Mouse (Mus musculus) spleen, postnatal 14 days (tissue): ENCODE measurements around the gene Sec14l1.

Experiments used
- DNase-seq, 2 experiments: peaks; one replicate each; pipeline ENCODE4 v3.0.0; 2021 to 2022; ENCODE audit warnings: low spot score in 2 of 2

Gene Sec14l1

GRCm38 (mm10) chr11:117087036-117087799 lies 27.8 kb upstream of the Sec14l1 start:
- no peak for DNase-seq

- no peak for DNase-seq
Observed at GRCm38 (mm10) chr11:117088271-117088991, 26.5 kb upstream of the Sec14l1 start.

DNA sequence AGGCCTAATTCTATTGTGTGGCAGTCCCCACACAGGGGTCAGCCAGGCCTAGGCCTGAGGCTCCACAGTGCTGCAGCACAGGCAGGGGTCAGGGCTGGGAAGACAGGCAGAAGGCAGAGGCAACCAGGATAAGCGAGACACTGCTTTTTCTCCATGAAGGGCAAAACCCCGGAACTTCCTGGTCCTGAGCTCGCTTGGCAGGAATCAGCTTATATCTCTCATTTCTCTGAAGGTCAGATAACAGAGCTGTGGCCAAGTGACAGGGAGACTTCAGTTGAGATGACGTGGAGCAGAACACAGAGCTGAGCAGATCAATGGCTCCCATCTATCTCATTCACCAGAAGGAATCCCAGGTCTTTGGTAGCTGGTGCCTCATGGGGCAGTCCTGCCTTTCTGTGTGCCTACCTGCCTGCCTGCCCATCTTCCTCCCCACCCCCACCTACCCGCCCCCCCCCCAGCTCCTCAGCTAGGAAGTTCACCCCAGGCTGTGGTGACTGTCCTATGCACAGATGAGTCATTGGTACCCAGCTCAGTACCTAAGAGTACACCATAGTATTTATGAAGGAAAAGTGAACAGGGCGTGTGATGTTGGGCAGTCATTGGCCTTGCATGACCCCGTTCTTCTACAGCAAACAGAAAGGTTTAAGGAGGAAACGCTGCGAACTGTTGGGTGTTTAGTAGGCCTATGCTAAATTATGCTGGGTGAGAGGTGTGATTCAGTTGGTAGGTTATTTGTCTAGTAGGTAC lies 25.1 kb upstream of the Sec14l1 start:
- DNase-seq = no peak

DNA sequence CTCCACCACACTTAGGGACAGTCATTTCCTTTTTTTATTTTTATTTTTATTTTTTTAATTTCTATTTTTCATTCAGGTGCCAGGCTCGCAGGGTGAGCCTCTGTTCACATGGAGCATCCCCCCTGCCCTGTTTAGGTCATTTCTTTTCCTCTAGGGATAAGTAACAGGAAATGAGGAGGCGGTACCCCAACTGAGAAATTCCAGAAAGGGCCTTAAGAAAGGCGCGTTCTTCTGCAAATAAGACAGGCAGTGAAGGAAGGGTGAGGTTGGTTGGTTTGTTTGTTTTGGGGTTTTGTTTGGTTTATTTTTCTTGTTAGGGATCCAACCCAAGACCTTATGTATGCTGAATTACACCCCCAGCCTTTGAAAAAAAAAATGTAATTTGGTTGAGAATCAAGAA lies 23.6 kb upstream of the Sec14l1 start:
- no peak for DNase-seq

DNA sequence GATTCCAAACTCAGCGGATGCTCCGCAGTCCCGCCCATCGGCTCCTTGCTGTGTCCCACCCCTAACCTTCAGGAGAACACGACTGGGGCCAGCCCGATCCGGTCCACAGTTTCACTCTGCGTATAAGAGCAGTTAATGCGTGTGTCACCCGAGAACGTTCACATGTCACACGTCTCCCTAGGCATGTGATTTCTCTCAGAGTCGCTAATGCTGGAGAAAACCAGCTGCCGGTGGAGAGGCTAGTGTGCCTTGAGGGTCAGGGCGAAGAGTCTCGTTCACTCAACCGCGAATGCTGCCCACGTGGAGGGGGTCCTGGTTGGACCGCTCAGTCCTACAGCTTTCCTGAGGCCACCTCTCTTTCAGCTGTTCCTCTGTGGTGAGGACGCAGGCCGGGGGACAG lies 23.1 kb upstream of the Sec14l1 start:
- no peak for DNase-seq

DNA sequence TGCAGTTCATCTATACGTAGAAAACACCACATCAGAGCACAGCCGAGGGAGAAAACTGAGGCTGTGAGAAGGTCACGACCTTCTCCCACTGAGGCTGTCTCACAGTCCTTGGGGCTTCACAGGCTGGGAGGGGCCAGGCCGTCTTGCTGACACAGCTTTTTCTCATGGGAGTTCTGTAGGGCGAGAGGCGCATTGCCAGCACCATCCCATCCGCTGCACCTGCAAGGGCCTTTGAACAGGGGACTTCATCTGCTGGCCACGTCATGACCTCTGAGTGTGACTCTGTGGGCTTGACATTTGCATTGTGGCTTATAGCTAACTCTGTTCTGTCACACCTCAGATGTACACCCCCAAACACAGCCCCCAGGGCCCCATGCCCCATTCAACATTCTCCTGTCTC lies 22.3 kb upstream of the Sec14l1 start:
- DNase-seq = peak; percentile 22 to 23

GRCm38 (mm10) chr11:117093900-117094552 lies 20.9 kb upstream of the Sec14l1 start:
- no peak for DNase-seq

DNA sequence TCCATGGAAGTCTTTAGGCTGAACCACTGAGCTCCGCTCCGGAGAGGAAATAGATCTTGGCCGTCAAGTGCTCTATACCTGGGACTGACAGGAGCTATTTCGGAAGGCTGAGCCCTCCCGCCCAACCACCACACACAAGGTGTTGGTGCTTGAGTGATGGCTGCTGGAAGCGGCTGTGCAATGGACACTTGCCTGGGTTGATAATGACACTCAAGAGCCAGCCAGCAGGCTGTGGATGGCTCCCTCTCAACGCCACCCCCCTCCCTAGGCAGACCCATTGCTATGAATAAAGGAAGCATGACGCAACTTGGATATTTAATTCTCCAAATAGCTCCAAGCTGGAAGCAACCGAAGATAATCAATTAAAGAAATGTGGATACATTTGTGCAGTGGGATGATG lies 20.3 kb upstream of the Sec14l1 start:
- no peak for DNase-seq

GRCm38 (mm10) chr11:117097021-117097420 lies 17.9 kb upstream of the Sec14l1 start:
- DNase-seq = no peak

DNA sequence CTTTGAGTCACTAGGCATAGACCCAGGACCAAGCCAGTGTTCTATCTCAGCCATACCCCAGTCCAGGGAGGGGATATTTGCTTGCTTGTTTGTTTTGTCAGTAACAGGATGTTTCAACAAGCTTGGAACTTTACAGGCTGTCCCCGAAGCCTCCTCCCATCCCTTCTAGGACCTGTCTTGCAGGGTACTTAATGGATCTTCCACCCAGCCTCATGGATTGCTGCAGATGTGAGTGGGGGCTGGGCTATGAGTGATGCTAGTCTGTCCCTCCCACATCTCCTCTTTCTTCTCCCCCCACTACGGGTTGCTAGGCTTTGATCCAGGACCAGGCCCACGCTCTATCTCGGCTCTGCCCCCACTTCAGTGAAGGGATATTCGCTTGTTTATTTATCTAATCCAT lies 16.8 kb upstream of the Sec14l1 start:
- no peak for DNase-seq

GRCm38 (mm10) chr11:117098784-117099183 lies 16.2 kb upstream of the Sec14l1 start:
- DNase-seq = no peak

GRCm38 (mm10) chr11:117099372-117099771 lies 15.6 kb upstream of the Sec14l1 start:
- DNase-seq = no peak

- DNase-seq = no peak
Observed at GRCm38 (mm10) chr11:117101351-117101921, 13.5 kb upstream of the Sec14l1 start.

- DNase-seq = no peak
Observed at GRCm38 (mm10) chr11:117101925-117102717, 12.8 kb upstream of the Sec14l1 start.

DNA sequence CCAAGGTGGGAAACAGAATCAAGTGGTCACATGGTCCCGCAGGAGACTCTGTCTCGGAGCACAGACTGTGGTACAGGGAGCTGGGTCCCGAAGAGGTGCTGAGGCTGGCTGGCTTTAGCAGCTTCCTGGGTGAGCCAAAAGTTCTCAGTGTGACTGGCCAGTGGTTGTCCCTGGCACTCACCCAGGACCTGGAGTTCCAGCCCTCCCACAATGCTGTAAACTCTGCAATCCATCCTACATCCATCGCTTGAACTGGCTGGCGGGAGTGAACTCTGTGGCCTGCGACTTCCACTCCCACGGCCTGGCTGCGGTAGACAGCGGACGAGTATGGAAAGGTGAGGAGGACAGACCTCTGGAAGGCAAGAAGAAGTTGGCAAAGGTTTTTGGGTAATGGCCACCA lies 11.4 kb upstream of the Sec14l1 start:
- no peak for DNase-seq

DNA sequence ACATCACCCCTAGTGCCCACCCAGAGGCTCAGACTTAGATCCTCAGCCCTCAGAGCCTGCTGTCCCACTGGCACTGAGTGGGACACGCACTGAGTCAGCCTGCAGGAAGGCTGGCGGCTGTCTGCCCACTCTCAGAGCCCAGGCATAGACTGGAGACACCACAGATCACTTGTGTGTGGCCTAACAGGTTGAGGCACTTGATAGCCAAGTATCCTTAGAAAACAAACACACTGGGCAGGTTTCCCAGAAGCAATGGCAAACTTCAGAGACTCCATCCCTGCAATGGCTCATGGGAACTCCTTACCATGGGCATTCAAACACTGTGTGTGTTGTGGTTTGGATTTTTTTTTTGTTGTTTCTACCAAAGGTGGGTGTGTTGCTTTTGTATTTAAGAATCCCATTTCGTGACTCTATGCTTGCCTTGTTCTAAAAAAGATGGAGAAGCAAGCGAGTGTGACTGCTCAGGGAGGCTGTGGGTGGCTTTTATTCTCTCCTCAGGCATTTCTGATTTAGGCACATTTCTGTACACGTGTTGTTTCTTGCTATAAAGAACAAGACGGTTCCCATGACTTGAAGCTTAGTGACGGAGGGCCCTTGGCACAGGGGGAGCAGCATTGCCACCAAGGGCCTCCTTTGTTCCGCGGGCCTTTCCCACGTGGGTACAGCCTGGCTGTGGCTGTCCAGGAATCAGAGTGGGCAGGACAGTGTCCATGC lies 10.8 kb upstream of the Sec14l1 start:
- DNase-seq = no peak

- no peak for DNase-seq
Observed at GRCm38 (mm10) chr11:117105315-117105714, 9.7 kb upstream of the Sec14l1 start.

GRCm38 (mm10) chr11:117105850-117106249 lies 9.1 kb upstream of the Sec14l1 start:
- DNase-seq = no peak

GRCm38 (mm10) chr11:117106633-117107334 lies 8.2 kb upstream of the Sec14l1 start:
- DNase-seq = no peak

GRCm38 (mm10) chr11:117107837-117108236 lies 7.1 kb upstream of the Sec14l1 start:
- no peak for DNase-seq
